Mouse (Mus musculus) bone marrow macrophage, adult 2 months (primary cell): ENCODE data around the gene Ube2d3.

Experiments
- CTCF ChIP-seq: IDR thresholded peaks from 2 replicates; pipeline ENCODE4 v1.5.1; 2012; ENCODE audit warnings: low read depth, mild to moderate bottlenecking, low read length, moderate library complexity
- POLR2A ChIP-seq: IDR thresholded peaks from 2 replicates; pipeline ENCODE4 v1.6.1; 2012; ENCODE audit warnings: mild to moderate bottlenecking, low read depth, low read length, borderline replicate concordance

DNA sequence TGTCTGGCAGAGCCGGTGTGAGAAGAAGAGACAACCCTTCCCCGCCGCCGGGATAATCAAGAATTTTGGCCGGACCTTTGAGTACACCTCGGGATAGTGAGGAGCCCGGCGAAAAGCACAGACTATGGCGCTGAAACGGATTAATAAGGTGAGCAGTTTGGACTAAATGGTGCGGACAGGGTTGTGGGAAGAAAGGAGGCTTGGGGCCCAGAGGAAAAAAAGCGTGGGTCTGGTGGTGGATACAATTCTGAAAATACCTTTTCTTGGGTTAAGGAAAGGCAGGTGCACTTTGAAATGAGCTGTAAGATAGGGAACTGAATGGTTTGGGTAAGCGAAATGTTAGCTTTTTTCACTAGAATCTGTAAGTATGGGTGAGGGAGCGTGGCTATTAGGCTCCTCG lies 1.7 kb downstream of the Ube2d3 start:
- TF ChIP-seq POLR2A (no peak), CTCF (0 out of 2 replicates have a peak, but pooled peaks have one; percentile 15)
